Mouse (Mus musculus) kidney, adult 2 months (tissue): ENCODE results near the gene Ccser1. TPM values are rescaled to one million over a fixed set of nuclear protein-coding genes. Genes with fewer than 3 reads are reported as not detected.

ENCODE experiments used
- DNase-seq: peaks from one replicate; pipeline ENCODE4 v3.0.0; 2021
- H3K27ac ChIP-seq: fragments of 200-500 bp; 2 replicates; pipeline ENCODE4 v1.5.1; 2012; ENCODE audit warnings: low read depth, low read length, control low read depth, inconsistent platforms; ENCODE audit not compliant: insufficient read depth
- H3K27me3 ChIP-seq: fragments of 200-500 bp; replicated peaks from 2 replicates; pipeline ENCODE4 v1.6.1; 2012; ENCODE audit warnings: mild to moderate bottlenecking, moderate library complexity, low read length, inconsistent platforms; ENCODE audit not compliant: control insufficient read depth, insufficient read depth
- H3K36me3 ChIP-seq: fragments of 200-500 bp; 2 replicates; pipeline ENCODE4 v1.6.1; 2012; ENCODE audit warnings: mild to moderate bottlenecking, moderate library complexity, low read length, inconsistent platforms; ENCODE audit not compliant: control insufficient read depth, insufficient read depth
- H3K4me1 ChIP-seq: fragments of 200-500 bp; 2 replicates; pipeline ENCODE4 v1.6.1; 2011; ENCODE audit warnings: low read length; ENCODE audit not compliant: control insufficient read depth, insufficient read depth
- H3K4me3 ChIP-seq: fragments of 200-500 bp; 2 replicates; pipeline ENCODE4 v1.5.1; 2011; ENCODE audit warnings: mild to moderate bottlenecking, low read depth, low read length, control low read depth; ENCODE audit not compliant: insufficient read depth
- CTCF ChIP-seq: fragments of 200-500 bp; conservative IDR thresholded peaks from 2 replicates; pipeline ENCODE4 v1.5.1; 2011; ENCODE audit warnings: low read depth, mild to moderate bottlenecking, control low read depth, low read length, moderate library complexity, mixed read lengths; ENCODE audit not compliant: insufficient read depth, insufficient read length
- POLR2A ChIP-seq: fragments of 200-500 bp; IDR thresholded peaks from one replicate; pipeline ENCODE4 v1.6.1; 2011; ENCODE audit warnings: low read depth, low read length, control low read depth
- WGBS: fragments of 180-500 bp; shearing (Covaris S2); methylation state at CpG from one replicate; pipeline ENCODE4 v1.1.7; 2018; 5-methylcytosine and 5-hydroxymethylcytosine counted together
- polyA plus RNA-seq: library from polyadenylated mRNA; depleted of rRNA; stranded (reverse); fragments of >200 nt; gene quantifications from 2 replicates; pipeline ENCODE4 v1.2.3, GENCODE M21; 2012

The Ccser1 gene
- polyA plus RNA-seq, 1 experiment: 5.1 TPM

- WGBS: 14% methylated on average over 3 of the region's 3 CpGs
- Histone ChIP-seq H3K36me3 (no peaks in the 10 kb centered on the region), H3K4me3 (no peak overlapping the region), H3K27me3 (no peaks in the 10 kb centered on the region), H3K27ac (no peak overlapping the region), H3K4me1 (no peaks in the 10 kb centered on the region)
- DNase-seq: no peak
- peak; percentile 35; the same call in 1 of the 2 replicates for TF ChIP-seq CTCF
- TF ChIP-seq POLR2A: no peak
Measured at GRCm38 (mm10) chr6:61382526-61382925, 202.4 kb downstream of the Ccser1 start.

GRCm38 (mm10) chr6:61382991-61383390 lies 202.9 kb downstream of the Ccser1 start:
- WGBS: 45% methylated on average over 3 of the region's 3 CpGs
- no peak overlapping the region for H3K4me3 ChIP-seq
- no peak for DNase-seq
- no peaks in the 10 kb centered on the region for H3K36me3 ChIP-seq
- no peak for TF ChIP-seq CTCF
- TF ChIP-seq POLR2A: no peak
- H3K27ac ChIP-seq: no peak overlapping the region
- no peaks in the 10 kb centered on the region for H3K4me1 ChIP-seq
- no peaks in the 10 kb centered on the region for H3K27me3 ChIP-seq

- no peak overlapping the region for H3K27ac ChIP-seq
- H3K27me3 ChIP-seq: no peaks in the 10 kb centered on the region
- TF ChIP-seq POLR2A (no peak), CTCF (no peak)
- H3K4me3 ChIP-seq: no peak overlapping the region
- no peaks in the 10 kb centered on the region for H3K4me1 ChIP-seq
- WGBS: 91% methylated on average over 1 of the region's 1 CpGs
- no peaks in the 10 kb centered on the region for H3K36me3 ChIP-seq
- no peak for DNase-seq
Measured at GRCm38 (mm10) chr6:61387046-61387445, 206.9 kb downstream of the Ccser1 start.

GRCm38 (mm10) chr6:61427490-61427889 lies 247.4 kb downstream of the Ccser1 start:
- H3K4me3 ChIP-seq: no peak overlapping the region
- TF ChIP-seq CTCF: no peak
- no peak for TF ChIP-seq POLR2A
- H3K36me3 ChIP-seq: no peaks in the 10 kb centered on the region
- 73% methylated on average over 2 of the region's 2 CpGs for WGBS
- DNase-seq: no peak
- no peak overlapping the region for H3K27ac ChIP-seq
- H3K4me1 ChIP-seq: no peaks in the 10 kb centered on the region
- H3K27me3 ChIP-seq: no peaks in the 10 kb centered on the region

- DNase-seq: peak; percentile 59
- H3K27me3 ChIP-seq: no peaks in the 10 kb centered on the region
- H3K4me1 ChIP-seq: no peaks in the 10 kb centered on the region
- H3K4me3 ChIP-seq: no peak overlapping the region
- TF ChIP-seq POLR2A (no peak), CTCF (no peak)
- H3K27ac ChIP-seq: no peak overlapping the region
- WGBS: 24% methylated on average over 5 of the region's 5 CpGs
- H3K36me3 ChIP-seq: no peaks in the 10 kb centered on the region
Measured at GRCm38 (mm10) chr6:61430881-61431725, 251.0 kb downstream of the Ccser1 start.

GRCm38 (mm10) chr6:61431726-61431984 lies 251.5 kb downstream of the Ccser1 start:
- Histone ChIP-seq H3K4me3 (no peak overlapping the region), H3K27me3 (no peaks in the 10 kb centered on the region), H3K4me1 (no peaks in the 10 kb centered on the region), H3K36me3 (no peaks in the 10 kb centered on the region), H3K27ac (no peak overlapping the region)
- 80% methylated on average over 2 of the region's 2 CpGs for WGBS
- TF ChIP-seq POLR2A: no peak
- no peak for DNase-seq

- Histone ChIP-seq H3K4me1 (no peaks in the 10 kb centered on the region), H3K4me3 (no peak overlapping the region), H3K27me3 (no peaks in the 10 kb centered on the region), H3K27ac (no peak overlapping the region), H3K36me3 (no peaks in the 10 kb centered on the region)
- TF ChIP-seq POLR2A (no peak), CTCF (no peak)
- 54% methylated on average over 3 of the region's 3 CpGs for WGBS
- no peak for DNase-seq
Measured at GRCm38 (mm10) chr6:61432167-61432566, 252.0 kb downstream of the Ccser1 start.

GRCm38 (mm10) chr6:61432703-61433102 lies 252.6 kb downstream of the Ccser1 start:
- Histone ChIP-seq H3K36me3 (no peaks in the 10 kb centered on the region), H3K4me3 (no peak overlapping the region), H3K4me1 (no peaks in the 10 kb centered on the region), H3K27me3 (no peaks in the 10 kb centered on the region), H3K27ac (no peak overlapping the region)
- no peak for DNase-seq
- TF ChIP-seq CTCF (no peak), POLR2A (no peak)
- WGBS: 63% methylated on average over 3 of the region's 3 CpGs
